Mouse (Mus musculus): ENCODE measurements at regions not wholly inside any gene's neighbourhood (a gene's known extent, or its start where the extent isn't known, plus 50 kb on each side); places are given as distances from the start of the nearest gene placed in this dataset.

DNA sequence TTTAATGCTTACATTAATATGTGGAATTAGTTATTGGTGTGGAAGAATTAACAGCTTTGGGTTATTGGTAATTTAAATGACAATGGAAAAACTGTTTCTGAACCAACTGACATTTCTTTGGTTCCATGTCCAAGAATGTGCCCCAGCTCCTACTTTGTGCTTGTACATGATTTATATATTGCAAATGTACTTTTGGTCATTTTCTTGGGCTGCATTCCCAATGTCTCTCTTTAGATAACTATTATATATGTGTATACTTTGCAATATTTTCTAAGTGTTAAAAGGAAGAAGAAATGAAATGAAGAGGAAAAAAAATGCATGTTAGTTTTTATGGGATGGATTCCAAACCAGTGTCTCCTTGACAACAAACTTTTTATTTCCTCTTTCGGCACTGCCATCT lies 297.4 kb downstream of the Kcnj2 start:
- no peak for TF ChIP-seq POLR2A (IDR thresholded peaks at IDR 0.05; ENCODE audit: insufficient read length, low read depth)
- TF ChIP-seq TCF12 (IDR thresholded peaks at IDR 0.05; ENCODE audit: insufficient read depth, poor library complexity, severe bottlenecking) = no peak
- TF ChIP-seq E2F4 (IDR thresholded peaks at IDR 0.05; ENCODE audit: insufficient read depth) = no peak
